ENCODE assay signal across 13 mouse cellular contexts in the genomic region with DNA sequence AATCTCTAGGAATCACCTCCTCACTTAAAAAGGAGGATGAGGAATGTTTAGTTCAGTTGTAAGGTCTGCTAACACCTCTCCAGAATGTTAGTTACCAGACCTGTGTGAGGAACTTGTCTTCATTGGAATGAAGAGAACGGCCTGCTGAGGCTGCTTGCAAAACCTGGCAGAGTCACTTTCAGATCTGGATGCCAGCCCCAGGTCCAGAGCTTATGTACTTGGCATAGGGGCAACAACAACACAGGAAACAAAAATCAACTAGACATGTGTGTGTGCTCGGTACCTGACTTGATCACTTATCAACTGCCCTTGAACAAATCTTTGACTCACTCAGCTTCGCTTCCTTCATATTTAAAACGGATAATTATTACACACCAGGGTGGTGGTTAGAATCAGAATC. TPM values are rescaled to one million over a fixed set of nuclear protein-coding genes. Genes with fewer than 3 reads are reported as not detected.
DNase-seq lines count a peak whose midpoint lies in the region; ATAC-seq and TF ChIP-seq lines count a peak whose summit lies in the region.
"Had no signal": no experiment of that assay in that cellular context is flagged by ENCODE, and none has a peak within 500 bp of the region (broad histone marks: within the 10 kb centered on the region; RNA-seq: fewer than 3 reads in every experiment).

No protein-coding gene starts in this region.

- peaks cover 92% of the 10 kb centered on the region for H3K4me1 ChIP-seq in erythroblast, embryonic 14.5 days (ENCODE audit: control insufficient read depth)
- H3K4me1 ChIP-seq in liver, embryonic 12.5 days = peaks cover 79% of the 10 kb centered on the region
- peaks cover 39% of the 10 kb centered on the region for H3K4me1 ChIP-seq in liver, postnatal 0 days (ENCODE audit: insufficient read depth)
- peaks cover 12% of the 10 kb centered on the region for H3K4me1 ChIP-seq in hindbrain, embryonic 10.5 days (replicated peaks)

- 0 out of 2 replicates have a peak overlapping the region, but pooled peaks have one; percentile 87 for H3K27ac ChIP-seq in liver, embryonic 12.5 days
- no peak overlapping the region for H3K27ac ChIP-seq in liver, postnatal 0 days (ENCODE audit: low read depth)
- no peak overlapping the region for H3K27ac ChIP-seq in hindbrain, embryonic 10.5 days
- H3K27ac ChIP-seq: neural tube, embryonic 15.5 days; stomach, embryonic 15.5 days had no signal

- TF ChIP-seq CTCF in liver, postnatal 0 days (IDR thresholded peaks at IDR 0.05; ENCODE audit: low read depth) = no peak

- ATAC-seq in erythroblast, adult 5-6 weeks (replicated peaks; ENCODE audit: low FRiP score, poor library complexity, severe bottlenecking) = no peak
- ATAC-seq in liver, embryonic 12.5 days = no peak
- no peak for ATAC-seq in liver, postnatal 0 days
- ATAC-seq: midbrain, embryonic 16.5 days had no signal

- H3K9me3 ChIP-seq in erythroblast, embryonic 14.5 days (ENCODE audit: control insufficient read depth, low read length) = no peaks in the 10 kb centered on the region
- H3K9me3 ChIP-seq in liver, embryonic 12.5 days (replicated peaks) = no peaks in the 10 kb centered on the region
- no peaks in the 10 kb centered on the region for H3K9me3 ChIP-seq in liver, postnatal 0 days (ENCODE audit: low read length)
- H3K9me3 ChIP-seq in hindbrain, embryonic 10.5 days = no peaks in the 10 kb centered on the region
- H3K9me3 ChIP-seq: neural tube, embryonic 15.5 days; stomach, embryonic 15.5 days had no signal

- peak overlapping the region; percentile 35; the same call in 1 of the 2 replicates for H3K9ac ChIP-seq in liver, embryonic 12.5 days
- no peak overlapping the region; the same call in 1 of the 2 replicates for H3K9ac ChIP-seq in liver, postnatal 0 days (replicated peaks)
- H3K9ac ChIP-seq: neural tube, embryonic 15.5 days; stomach, embryonic 15.5 days had no signal

- peak overlapping the region; percentile 74 for H3K4me2 ChIP-seq in liver, embryonic 12.5 days
- peak overlapping the region; percentile 85 for H3K4me2 ChIP-seq in liver, postnatal 0 days (ENCODE audit: low read depth, low read length)
- H3K4me2 ChIP-seq: neural tube, embryonic 15.5 days; stomach, embryonic 15.5 days had no signal

- DNase-seq in liver (no peak), adipocyte (ENCODE audit: low spot score) (peak; percentile 38)
- no peak for DNase-seq in liver, postnatal 0 days
- no peak for DNase-seq in layer of hippocampus, adult 9-11 months
- no peak for DNase-seq in hindbrain, embryonic 10.5 days (ENCODE audit: low spot score)
- DNase-seq: kidney, postnatal 4 days; lung, postnatal 36 days had no signal

- no peak for TF ChIP-seq EP300 in liver, postnatal 0 days (IDR thresholded peaks at IDR 0.05; ENCODE audit: low read depth)

- H3K27me3 ChIP-seq in erythroblast, embryonic 14.5 days (ENCODE audit: control insufficient read depth) = peaks cover 1% of the 10 kb centered on the region
- H3K27me3 ChIP-seq in liver, embryonic 12.5 days (replicated peaks) = no peaks in the 10 kb centered on the region
- no peaks in the 10 kb centered on the region for H3K27me3 ChIP-seq in liver, postnatal 0 days (ENCODE audit: insufficient read depth, low read length)
- H3K27me3 ChIP-seq in hindbrain, embryonic 10.5 days (ENCODE audit: insufficient read depth, poor library complexity, severe bottlenecking) = no peaks in the 10 kb centered on the region
- H3K27me3 ChIP-seq: stomach, embryonic 15.5 days had no signal

- H3K36me3 ChIP-seq in erythroblast, embryonic 14.5 days (ENCODE audit: control insufficient read depth) = peaks cover 55% of the 10 kb centered on the region
- H3K36me3 ChIP-seq in liver, embryonic 12.5 days = 0 out of 2 replicates have a peak, but pooled peaks cover 3% of the 10 kb centered on the region
- H3K36me3 ChIP-seq in liver, postnatal 0 days (replicated peaks; ENCODE audit: insufficient read depth, low read length) = peaks cover 4% of the 10 kb centered on the region; the same call in 1 of the 2 replicates
- no peaks in the 10 kb centered on the region for H3K36me3 ChIP-seq in hindbrain, embryonic 10.5 days
- H3K36me3 ChIP-seq: neural tube, embryonic 15.5 days; stomach, embryonic 15.5 days had no signal

- peak overlapping the region; percentile 97 for H3K4me3 ChIP-seq in erythroblast, embryonic 14.5 days (replicated peaks)
- peak overlapping the region; percentile 72; the same call in 1 of the 2 replicates for H3K4me3 ChIP-seq in liver, embryonic 12.5 days
- peak overlapping the region; percentile 78; the same call in 1 of the 2 replicates for H3K4me3 ChIP-seq in liver, postnatal 0 days (ENCODE audit: low read depth, low read length)
- H3K4me3 ChIP-seq in hindbrain, embryonic 10.5 days = no peak overlapping the region
- H3K4me3 ChIP-seq: neural tube, embryonic 15.5 days; stomach, embryonic 15.5 days had no signal

- 79% methylated on average over 4 of the region's 4 CpGs for WGBS in liver, embryonic 12.5 days (ENCODE audit: insufficient replicate concordance)
- 80% methylated on average over 4 of the region's 4 CpGs for WGBS in liver, postnatal 0 days (ENCODE audit: insufficient replicate concordance)
- 92% methylated on average over 4 of the region's 4 CpGs for WGBS in hindbrain, embryonic 10.5 days

RNA-seq across cellular contexts. Expression of a gene that starts 2.6 kb away (rescaled TPM):
- polyA plus RNA-seq in erythroblast, embryonic 14.5 days (2012) = 3.7 and 4.4 TPM in 2 replicates
- 11.7 and 14.2 TPM in 2 replicates for total RNA-seq in erythroblast, adult 5-6 weeks (2015; ENCODE audit: low replicate concordance)
- 30.2 and 31.4 TPM in 2 replicates for total RNA-seq in erythroblast, adult 5-6 weeks (2017; ENCODE audit: low replicate concordance)
- polyA plus RNA-seq in liver, embryonic 12.5 days (2016; fragmentation: Nextera tagmentation; extraction: Ambion mirVana) = 24.1 and 26.5 TPM in 2 replicates
- 16.5 and 23.0 TPM in 2 replicates for polyA plus RNA-seq in liver, postnatal 0 days (2015; fragmentation: Nextera tagmentation; extraction: Ambion mirVana)
- 1.7 and 2.9 TPM in 2 replicates for polyA plus RNA-seq in hindbrain, embryonic 10.5 days (2016; fragmentation: Nextera tagmentation; extraction: Ambion mirVana)
